ENCODE assay signal across 9 mouse cellular contexts in the genomic region with DNA sequence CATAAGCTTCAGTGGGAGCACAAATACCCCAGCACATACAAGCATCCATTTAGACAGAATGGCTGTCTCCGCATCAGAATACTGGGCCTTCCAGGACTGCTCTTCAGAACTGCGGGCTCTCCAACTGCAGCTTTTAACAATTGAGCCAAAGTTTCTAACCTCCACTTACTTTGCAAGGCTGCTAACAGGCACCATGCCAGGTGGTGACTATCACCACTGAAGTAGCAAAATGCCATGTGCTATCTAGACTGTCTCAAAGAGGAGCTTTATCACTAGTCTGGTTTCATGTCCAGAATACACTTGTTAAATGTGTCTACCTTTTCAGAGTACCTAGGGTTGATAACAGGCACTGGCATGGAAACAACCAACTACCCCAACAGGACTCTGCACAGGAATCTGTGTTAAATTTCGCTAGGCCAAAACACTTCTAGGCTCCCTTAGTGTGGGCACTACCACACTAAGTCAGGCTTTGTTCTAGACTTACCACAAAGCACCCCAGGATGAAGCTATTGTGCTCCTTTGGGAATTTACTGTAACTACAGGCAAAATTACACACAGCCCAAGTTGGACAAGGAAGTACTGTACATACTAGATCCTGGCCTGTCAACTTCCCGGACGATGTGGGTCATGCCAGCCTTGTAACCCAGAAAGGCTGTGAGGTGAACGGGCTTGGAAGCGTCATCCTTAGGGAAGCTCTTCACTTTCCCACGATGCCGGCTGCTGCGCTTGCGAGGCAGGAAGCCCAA. TPM values are rescaled to one million over a fixed set of nuclear protein-coding genes. Genes with fewer than 3 reads are reported as not detected.
DNase-seq lines count a peak whose midpoint lies in the region; ATAC-seq and TF ChIP-seq lines count a peak whose summit lies in the region.
"Had no signal": no experiment of that assay in that cellular context is flagged by ENCODE, and none has a peak within 500 bp of the region (broad histone marks: within the 10 kb centered on the region; RNA-seq: fewer than 3 reads in every experiment).

No protein-coding gene starts in this region.

- peaks cover 53% of the 10 kb centered on the region for H3K36me3 ChIP-seq in heart, embryonic 14.5 days (ENCODE audit: control insufficient read depth, insufficient read depth, low read length)
- peaks cover 48% of the 10 kb centered on the region for H3K36me3 ChIP-seq in forebrain, postnatal 0 days (ENCODE audit: insufficient read depth)
- peaks cover 32% of the 10 kb centered on the region for H3K36me3 ChIP-seq in midbrain, embryonic 11.5 days (ENCODE audit: control insufficient read depth, insufficient read depth, low read length)

- 5% methylated on average over 11 of the region's 11 CpGs for WGBS in heart, embryonic 14.5 days
- WGBS in forebrain, postnatal 0 days, result 4% methylated on average over 11 of the region's 11 CpGs
- WGBS in midbrain, embryonic 11.5 days, result 9% methylated on average over 11 of the region's 11 CpGs

- H3K4me3 ChIP-seq in heart, embryonic 14.5 days (ENCODE audit: control insufficient read depth in 1 of 2, insufficient read depth in 1 of 2, low read depth in 1 of 2, low read length in 2 of 2), result peak overlapping the region; percentile 60 to 66
- peak overlapping the region; percentile 79 for H3K4me3 ChIP-seq in forebrain, postnatal 0 days (ENCODE audit: low read depth, low read length)
- H3K4me3 ChIP-seq in midbrain, embryonic 11.5 days (ENCODE audit: low read depth, low read length), result peak overlapping the region; percentile 78

- TF ChIP-seq CTCF in forebrain, postnatal 0 days (IDR thresholded peaks at IDR 0.05; ENCODE audit: low read depth), result no peak

- no peaks in the 10 kb centered on the region for H3K27me3 ChIP-seq in heart, embryonic 14.5 days (ENCODE audit: control insufficient read depth, insufficient read depth, low read length)
- no peaks in the 10 kb centered on the region for H3K27me3 ChIP-seq in forebrain, postnatal 0 days (ENCODE audit: insufficient read depth, low read length)
- H3K27me3 ChIP-seq in midbrain, embryonic 11.5 days (ENCODE audit: control insufficient read depth, insufficient read depth, low read length), result no peaks in the 10 kb centered on the region

- peak overlapping the region; percentile 88 for H3K4me2 ChIP-seq in heart, embryonic 14.5 days (ENCODE audit: low read length)
- peak overlapping the region; percentile 59 for H3K4me2 ChIP-seq in forebrain, postnatal 0 days (ENCODE audit: low read depth)
- H3K4me2 ChIP-seq in midbrain, embryonic 11.5 days, result peak overlapping the region; percentile 55

- no peaks in the 10 kb centered on the region for H3K9me3 ChIP-seq in heart, embryonic 14.5 days (ENCODE audit: control insufficient read depth, low read length)
- no peaks in the 10 kb centered on the region for H3K9me3 ChIP-seq in forebrain, postnatal 0 days (ENCODE audit: low read length)
- H3K9me3 ChIP-seq in midbrain, embryonic 11.5 days (ENCODE audit: control insufficient read depth, low read length), result no peaks in the 10 kb centered on the region

- peaks cover 4 to 36% of the 10 kb centered on the region in 2 experiments for H3K4me1 ChIP-seq in heart, embryonic 14.5 days (ENCODE audit: control insufficient read depth in 2 of 2, insufficient read depth in 2 of 2, low read length in 2 of 2)
- peaks cover 16% of the 10 kb centered on the region for H3K4me1 ChIP-seq in forebrain, postnatal 0 days (ENCODE audit: insufficient read depth)
- H3K4me1 ChIP-seq in midbrain, embryonic 11.5 days (ENCODE audit: control insufficient read depth, insufficient read depth, low read length), result peaks cover 22% of the 10 kb centered on the region

- H3K9ac ChIP-seq in heart, embryonic 14.5 days (ENCODE audit: low read length), result peak overlapping the region; percentile 90
- peak overlapping the region; percentile 88 for H3K9ac ChIP-seq in forebrain, postnatal 0 days
- peak overlapping the region; percentile 97 for H3K9ac ChIP-seq in midbrain, embryonic 11.5 days (ENCODE audit: low read length)

- no peak for DNase-seq in heart, adult 11 months
- DNase-seq in NIH3T3 (ENCODE audit: low read depth), result peak; percentile 79
- DNase-seq in forebrain, postnatal 0 days, result no peak
- DNase-seq in midbrain, embryonic 11.5 days (ENCODE audit: low spot score, missing footprints), result no peak
- DNase-seq in spleen, postnatal 4 days (ENCODE audit: low spot score in 2 of 2), result no peak
- DNase-seq in urinary bladder, postnatal 10 days (ENCODE audit: low spot score), result no peak

- ATAC-seq in heart, embryonic 14.5 days (ENCODE audit: insufficient number of reproducible peaks, insufficient read depth, low FRiP score, low read depth), result no peak
- ATAC-seq in forebrain, postnatal 0 days, result no peak
- ATAC-seq in midbrain, embryonic 11.5 days (ENCODE audit: low FRiP score), result no peak
- ATAC-seq in monocyte, adult 5-6 weeks (replicated peaks; ENCODE audit: insufficient number of reproducible peaks, low FRiP score, low TSS enrichment, poor library complexity, severe bottlenecking), result no peak

- H3K27ac ChIP-seq in heart, embryonic 14.5 days (replicated peaks in 1 of 2; ENCODE audit: control insufficient read depth in 1 of 2, insufficient read depth in 1 of 2, low read depth in 2 of 2, low read length in 2 of 2), result peak overlapping the region; percentile 69 to 81; a peak in 3 of 4 replicates
- H3K27ac ChIP-seq in forebrain, postnatal 0 days (ENCODE audit: low read depth, low read length), result no peak overlapping the region
- peak overlapping the region; percentile 1; the same call in 1 of the 2 replicates for H3K27ac ChIP-seq in midbrain, embryonic 11.5 days (ENCODE audit: low read depth, low read length)

RNA-seq across cellular contexts. Expression of a gene that starts 9.2 kb away (rescaled TPM):
- 40.7 and 44.5 TPM in 2 replicates for polyA plus RNA-seq in heart, embryonic 14.5 days (2014; fragmentation: Nextera tagmentation; extraction: Ambion mirVana)
- 113 and 127 TPM in 2 replicates for total RNA-seq in forebrain, postnatal 0 days (2014; rRNA removed)
- 58.6 and 69.0 TPM in 2 replicates for polyA plus RNA-seq in forebrain, postnatal 0 days (2015; fragmentation: Nextera tagmentation; extraction: Ambion mirVana)
- 6.2 and 7.4 TPM in 2 replicates for polyA plus RNA-seq in midbrain, embryonic 11.5 days (2014; fragmentation: Nextera tagmentation; extraction: Ambion mirVana)
- total RNA-seq in monocyte, adult 5-6 weeks (2017), result not detected in 3 replicates
- total RNA-seq: neutrophil, adult 5-6 weeks had no signal

RNA-seq across cellular contexts. Expression of a gene that starts 9.7 kb away (rescaled TPM):
- polyA plus RNA-seq in heart, embryonic 14.5 days (2014; fragmentation: Nextera tagmentation; extraction: Ambion mirVana), result 763 and 822 TPM in 2 replicates
- total RNA-seq in forebrain, postnatal 0 days (2014; rRNA removed), result 804 and 1,069 TPM in 2 replicates
- polyA plus RNA-seq in forebrain, postnatal 0 days (2015; fragmentation: Nextera tagmentation; extraction: Ambion mirVana), result 578 and 651 TPM in 2 replicates
- polyA plus RNA-seq in midbrain, embryonic 11.5 days (2014; fragmentation: Nextera tagmentation; extraction: Ambion mirVana), result 1,032 and 1,053 TPM in 2 replicates
- total RNA-seq in monocyte, adult 5-6 weeks (2017), result 1,359 to 1,501 TPM (median 1,441 TPM) in 3 replicates

RNA-seq across cellular contexts. Expression of a gene that starts 51.0 kb away (rescaled TPM):
- 28.0 and 30.0 TPM in 2 replicates for polyA plus RNA-seq in heart, embryonic 14.5 days (2014; fragmentation: Nextera tagmentation; extraction: Ambion mirVana)
- 48.8 and 52.1 TPM in 2 replicates for total RNA-seq in forebrain, postnatal 0 days (2014; rRNA removed)
- 21.6 and 25.7 TPM in 2 replicates for polyA plus RNA-seq in forebrain, postnatal 0 days (2015; fragmentation: Nextera tagmentation; extraction: Ambion mirVana)
- 24.9 and 29.4 TPM in 2 replicates for polyA plus RNA-seq in midbrain, embryonic 11.5 days (2014; fragmentation: Nextera tagmentation; extraction: Ambion mirVana)
- total RNA-seq in monocyte, adult 5-6 weeks (2017), result 11.6 to 17.4 TPM (median 12.4 TPM) in 3 replicates
